Mouse (Mus musculus): ENCODE results near the gene Umps. TPM values are rescaled to one million over a fixed set of nuclear protein-coding genes. Genes with fewer than 3 reads are reported as not detected.

Umps gene
- polyA plus RNA-seq (2015; fragmentation: Nextera tagmentation; extraction: Ambion mirVana): 40.0 and 49.4 TPM in 2 replicates

GRCm38 (mm10) chr16:33966538-33967282 is at the start of gene Umps:
TSS of gene Umps (minus strand) at chr16:33967038.
- peak within 1 kb of the TSS; percentile 90 for H3K9ac ChIP-seq (ENCODE audit: low read depth, low read length)
- peak within 1 kb of the TSS; percentile 92 for H3K4me3 ChIP-seq (ENCODE audit: low read length)
- peak; percentile 89 for ATAC-seq
- H3K4me2 ChIP-seq (ENCODE audit: low read depth, low read length): peak within 1 kb of the TSS; percentile 85
- H3K9me3 ChIP-seq (ENCODE audit: control insufficient read depth, low read length): no peaks in the 10 kb centered on the region
- H3K27me3 ChIP-seq (replicated peaks; ENCODE audit: control insufficient read depth, insufficient read depth, low read length): no peaks in the 10 kb centered on the region
- 0 out of 2 replicates have a peak, but pooled peaks cover 3% of the 10 kb centered on the region for H3K36me3 ChIP-seq (ENCODE audit: control insufficient read depth, insufficient read depth, low read length)
- WGBS: under 1% methylated on average over 44 of the region's 44 CpGs
- peak within 1 kb of the TSS; percentile 68 for H3K27ac ChIP-seq (ENCODE audit: low read length)
- H3K4me1 ChIP-seq (ENCODE audit: control insufficient read depth, insufficient read depth, low read length): peaks cover 7% of the 10 kb centered on the region

- Histone ChIP-seq H3K27ac (ENCODE audit: low read length) (no peak overlapping the region), H3K9ac (ENCODE audit: low read depth, low read length) (no peak overlapping the region), H3K4me2 (ENCODE audit: low read depth, low read length) (no peak overlapping the region), H3K4me3 (ENCODE audit: low read length) (no peak overlapping the region), H3K4me1 (ENCODE audit: control insufficient read depth, insufficient read depth, low read length) (no peaks in the 10 kb centered on the region), H3K36me3 (ENCODE audit: control insufficient read depth, insufficient read depth, low read length) (peaks cover 5% of the 10 kb centered on the region; the same call in 1 of the 2 replicates), H3K27me3 (replicated peaks; ENCODE audit: control insufficient read depth, insufficient read depth, low read length) (no peaks in the 10 kb centered on the region), H3K9me3 (ENCODE audit: control insufficient read depth, low read length) (peaks cover 5% of the 10 kb centered on the region)
- ATAC-seq: no peak
- 88% methylated on average over 20 of the region's 20 CpGs for WGBS
Measured at GRCm38 (mm10) chr16:34011991-34012845, 45.4 kb upstream of the Umps start.

GRCm38 (mm10) chr16:34009567-34009966 is 42.7 kb upstream of the Umps start:
- no peaks in the 10 kb centered on the region for H3K27me3 ChIP-seq (replicated peaks; ENCODE audit: control insufficient read depth, insufficient read depth, low read length)
- peaks cover 5% of the 10 kb centered on the region; the same call in 1 of the 2 replicates for H3K36me3 ChIP-seq (ENCODE audit: control insufficient read depth, insufficient read depth, low read length)
- H3K27ac ChIP-seq (ENCODE audit: low read length): no peak overlapping the region
- H3K9ac ChIP-seq (ENCODE audit: low read depth, low read length): no peak overlapping the region
- peaks cover 2% of the 10 kb centered on the region for H3K4me1 ChIP-seq (ENCODE audit: control insufficient read depth, insufficient read depth, low read length)
- no peak for ATAC-seq
- no peak overlapping the region for H3K4me3 ChIP-seq (ENCODE audit: low read length)
- WGBS: 95% methylated on average over 2 of the region's 2 CpGs
- peaks cover 5% of the 10 kb centered on the region for H3K9me3 ChIP-seq (ENCODE audit: control insufficient read depth, low read length)
- no peak overlapping the region for H3K4me2 ChIP-seq (ENCODE audit: low read depth, low read length)

- H3K4me2 ChIP-seq (ENCODE audit: low read depth, low read length): no peak overlapping the region
- H3K36me3 ChIP-seq (ENCODE audit: control insufficient read depth, insufficient read depth, low read length): peaks cover 5% of the 10 kb centered on the region; the same call in 1 of the 2 replicates
- no peak overlapping the region for H3K4me3 ChIP-seq (ENCODE audit: low read length)
- WGBS: 92% methylated on average over 3 of the region's 3 CpGs
- no peak overlapping the region for H3K27ac ChIP-seq (ENCODE audit: low read length)
- peaks cover 14% of the 10 kb centered on the region for H3K4me1 ChIP-seq (ENCODE audit: control insufficient read depth, insufficient read depth, low read length)
- ATAC-seq: no peak
- H3K9me3 ChIP-seq (ENCODE audit: control insufficient read depth, low read length): peaks cover 3% of the 10 kb centered on the region; the same call in 1 of the 2 replicates
- H3K27me3 ChIP-seq (replicated peaks; ENCODE audit: control insufficient read depth, insufficient read depth, low read length): no peaks in the 10 kb centered on the region
- no peak overlapping the region for H3K9ac ChIP-seq (ENCODE audit: low read depth, low read length)
Measured at GRCm38 (mm10) chr16:34005986-34006385, 39.1 kb upstream of the Umps start.

- no peaks in the 10 kb centered on the region for H3K36me3 ChIP-seq (ENCODE audit: control insufficient read depth, insufficient read depth, low read length)
- H3K9me3 ChIP-seq (ENCODE audit: control insufficient read depth, low read length): peaks cover 3% of the 10 kb centered on the region; the same call in 1 of the 2 replicates
- no peaks in the 10 kb centered on the region for H3K27me3 ChIP-seq (replicated peaks; ENCODE audit: control insufficient read depth, insufficient read depth, low read length)
- peaks cover 14% of the 10 kb centered on the region for H3K4me1 ChIP-seq (ENCODE audit: control insufficient read depth, insufficient read depth, low read length)
- 42% methylated on average over 4 of the region's 4 CpGs for WGBS
- no peak overlapping the region for H3K27ac ChIP-seq (ENCODE audit: low read length)
- H3K4me3 ChIP-seq (ENCODE audit: low read length): no peak overlapping the region
- no peak overlapping the region; the same call in 1 of the 2 replicates for H3K9ac ChIP-seq (ENCODE audit: low read depth, low read length)
- peak; percentile 71 for ATAC-seq
- H3K4me2 ChIP-seq (ENCODE audit: low read depth, low read length): no peak overlapping the region
Measured at GRCm38 (mm10) chr16:34004128-34004578, 37.3 kb upstream of the Umps start.

GRCm38 (mm10) chr16:34003566-34004127 is 36.8 kb upstream of the Umps start:
- no peaks in the 10 kb centered on the region for H3K27me3 ChIP-seq (replicated peaks; ENCODE audit: control insufficient read depth, insufficient read depth, low read length)
- peaks cover 3% of the 10 kb centered on the region; the same call in 1 of the 2 replicates for H3K9me3 ChIP-seq (ENCODE audit: control insufficient read depth, low read length)
- no peak overlapping the region; the same call in 1 of the 2 replicates for H3K9ac ChIP-seq (ENCODE audit: low read depth, low read length)
- H3K4me2 ChIP-seq (ENCODE audit: low read depth, low read length): no peak overlapping the region
- H3K36me3 ChIP-seq (ENCODE audit: control insufficient read depth, insufficient read depth, low read length): no peaks in the 10 kb centered on the region
- no peak for ATAC-seq
- no peak overlapping the region for H3K27ac ChIP-seq (ENCODE audit: low read length)
- H3K4me3 ChIP-seq (ENCODE audit: low read length): no peak overlapping the region
- WGBS: 63% methylated on average over 10 of the region's 10 CpGs
- peaks cover 14% of the 10 kb centered on the region for H3K4me1 ChIP-seq (ENCODE audit: control insufficient read depth, insufficient read depth, low read length)

- ATAC-seq: 0 out of 2 replicates have a peak, but pooled peaks have one; percentile 33
- Histone ChIP-seq H3K9ac (ENCODE audit: low read depth, low read length) (no peak overlapping the region), H3K27ac (ENCODE audit: low read length) (no peak overlapping the region), H3K27me3 (replicated peaks; ENCODE audit: control insufficient read depth, insufficient read depth, low read length) (no peaks in the 10 kb centered on the region), H3K4me1 (ENCODE audit: control insufficient read depth, insufficient read depth, low read length) (peaks cover 14% of the 10 kb centered on the region), H3K4me3 (ENCODE audit: low read length) (no peak overlapping the region), H3K4me2 (ENCODE audit: low read depth, low read length) (no peak overlapping the region), H3K36me3 (ENCODE audit: control insufficient read depth, insufficient read depth, low read length) (no peaks in the 10 kb centered on the region), H3K9me3 (ENCODE audit: control insufficient read depth, low read length) (no peaks in the 10 kb centered on the region)
- 56% methylated on average over 8 of the region's 8 CpGs for WGBS
Measured at GRCm38 (mm10) chr16:34000715-34001114, 33.9 kb upstream of the Umps start.

GRCm38 (mm10) chr16:33999388-33999787 is 32.5 kb upstream of the Umps start:
- H3K36me3 ChIP-seq (ENCODE audit: control insufficient read depth, insufficient read depth, low read length): no peaks in the 10 kb centered on the region
- H3K9ac ChIP-seq (ENCODE audit: low read depth, low read length): no peak overlapping the region
- no peak for ATAC-seq
- H3K4me1 ChIP-seq (ENCODE audit: control insufficient read depth, insufficient read depth, low read length): peaks cover 11% of the 10 kb centered on the region
- WGBS: 28% methylated on average over 3 of the region's 3 CpGs
- H3K27me3 ChIP-seq (replicated peaks; ENCODE audit: control insufficient read depth, insufficient read depth, low read length): no peaks in the 10 kb centered on the region
- H3K27ac ChIP-seq (ENCODE audit: low read length): no peak overlapping the region
- H3K9me3 ChIP-seq (ENCODE audit: control insufficient read depth, low read length): no peaks in the 10 kb centered on the region
- H3K4me3 ChIP-seq (ENCODE audit: low read length): no peak overlapping the region
- H3K4me2 ChIP-seq (ENCODE audit: low read depth, low read length): no peak overlapping the region

- Histone ChIP-seq H3K27me3 (replicated peaks; ENCODE audit: control insufficient read depth, insufficient read depth, low read length) (no peaks in the 10 kb centered on the region), H3K27ac (ENCODE audit: low read length) (no peak overlapping the region), H3K9me3 (ENCODE audit: control insufficient read depth, low read length) (no peaks in the 10 kb centered on the region), H3K36me3 (ENCODE audit: control insufficient read depth, insufficient read depth, low read length) (no peaks in the 10 kb centered on the region), H3K4me1 (ENCODE audit: control insufficient read depth, insufficient read depth, low read length) (no peaks in the 10 kb centered on the region), H3K4me2 (ENCODE audit: low read depth, low read length) (no peak overlapping the region), H3K4me3 (ENCODE audit: low read length) (no peak overlapping the region), H3K9ac (ENCODE audit: low read depth, low read length) (no peak overlapping the region)
- ATAC-seq: no peak
- 80% methylated on average over 6 of the region's 6 CpGs for WGBS
Measured at GRCm38 (mm10) chr16:33998011-33998410, 31.2 kb upstream of the Umps start.
